Mouse (Mus musculus) cerebellum, adult 2 months (tissue): ENCODE measurements around the gene Cdh6. TPM values are rescaled to one million over a fixed set of nuclear protein-coding genes. Genes with fewer than 3 reads are reported as not detected.
A peak's percentile ranks its signal among the peaks of the same experiment; 100 is the strongest.

Experiments used
- DNase-seq, 2 experiments: peaks; one replicate each; pipeline ENCODE4 v3.0.0; 2021
- H3K27ac ChIP-seq: fragments of 200-500 bp; 2 replicates; pipeline ENCODE4 v1.5.1; 2012; ENCODE audit warnings: low read length, control low read depth, inconsistent platforms; ENCODE audit not compliant: insufficient read depth
- H3K27me3 ChIP-seq: fragments of 200-500 bp; 2 replicates; pipeline ENCODE4 v1.6.1; 2012; ENCODE audit warnings: inconsistent platforms, mild to moderate bottlenecking, low read length, moderate library complexity; ENCODE audit not compliant: control insufficient read depth, insufficient read depth
- H3K4me1 ChIP-seq: fragments of 200-500 bp; 2 replicates; pipeline ENCODE4 v1.6.1; 2011; ENCODE audit warnings: low read length; ENCODE audit not compliant: control insufficient read depth, insufficient read depth
- H3K4me3 ChIP-seq: fragments of 200-500 bp; replicated peaks from 2 replicates; pipeline ENCODE3; 2011; ENCODE audit warnings: mild to moderate bottlenecking, low read depth, low read length, control low read depth; ENCODE audit not compliant: insufficient read depth
- CTCF ChIP-seq: fragments of 200-500 bp; IDR thresholded peaks from 2 replicates; pipeline ENCODE4 v1.5.1; 2011; ENCODE audit warnings: low read depth, mild to moderate bottlenecking, control low read depth, low read length, moderate library complexity, borderline replicate concordance; ENCODE audit not compliant: insufficient read depth
- POLR2A ChIP-seq: fragments of 200-500 bp; IDR thresholded peaks from 2 replicates; pipeline ENCODE4 v1.6.1; 2011; ENCODE audit warnings: low read length, control low read depth, borderline replicate concordance; ENCODE audit not compliant: insufficient read depth
- WGBS: fragments of 180-500 bp; shearing (Covaris S2); methylation state at CpG from one replicate; pipeline ENCODE4 v1.1.7; 2018; 5-methylcytosine and 5-hydroxymethylcytosine counted together
- polyA plus RNA-seq: library from polyadenylated mRNA; depleted of rRNA; stranded (reverse); fragments of >200 nt; gene quantifications from 2 replicates; pipeline ENCODE4 v1.2.3, GENCODE M21; 2012; rRNA removed

Cdh6 gene
- polyA plus RNA-seq = 2.0 and 2.8 TPM in 2 replicates

GRCm38 (mm10) chr15:13173071-13173778 is at the start of gene Cdh6:
Gene Cdh6 (minus strand): TSS chr15:13173675.
- WGBS = under 1% methylated on average over 42 of the region's 42 CpGs

GRCm38 (mm10) chr15:13219727-13220454 is 46.4 kb upstream of the Cdh6 start:
- WGBS = 47% methylated on average over 9 of the region's 9 CpGs
- Histone ChIP-seq H3K27ac (no peak overlapping the region), H3K27me3 (no peaks in the 10 kb centered on the region), H3K4me1 (no peaks in the 10 kb centered on the region), H3K4me3 (no peak overlapping the region)
- no peak for DNase-seq
- no peak for TF ChIP-seq CTCF
- no peak for TF ChIP-seq POLR2A

More at GRCm38 (mm10) chr15:13173071-13173778, at the start of gene Cdh6:
- H3K4me1 ChIP-seq = peaks cover 3% of the 10 kb centered on the region; the same call in 1 of the 2 replicates
- TF ChIP-seq CTCF = 0 out of 2 replicates have a peak, but pooled peaks have one; percentile 16
- no peak for TF ChIP-seq POLR2A
- peak; percentile 48 to 58 for DNase-seq
- no peak within 1 kb of the TSS for H3K27ac ChIP-seq
- H3K4me3 ChIP-seq = peak within 1 kb of the TSS; percentile 60
- H3K27me3 ChIP-seq = no peaks in the 10 kb centered on the region; the same call in 1 of the 2 replicates

- 58% methylated on average over 3 of the region's 3 CpGs for WGBS
- H3K27me3 ChIP-seq = no peaks in the 10 kb centered on the region
- no peaks in the 10 kb centered on the region for H3K4me1 ChIP-seq
- no peak for DNase-seq
- TF ChIP-seq CTCF = no peak
- TF ChIP-seq POLR2A = no peak
- no peak overlapping the region for H3K27ac ChIP-seq
- H3K4me3 ChIP-seq = no peak overlapping the region
These were observed 44.3 kb upstream of the Cdh6 start for GRCm38 (mm10) chr15:13217800-13218199.

- no peak for TF ChIP-seq CTCF
- no peak for TF ChIP-seq POLR2A
- Histone ChIP-seq H3K4me3 (no peak overlapping the region), H3K27ac (no peak overlapping the region), H3K4me1 (no peaks in the 10 kb centered on the region), H3K27me3 (no peaks in the 10 kb centered on the region)
- DNase-seq = no peak
- 28% methylated on average over 1 of the region's 1 CpGs for WGBS
These were observed 43.7 kb upstream of the Cdh6 start for GRCm38 (mm10) chr15:13217161-13217560.

- Histone ChIP-seq H3K27me3 (no peaks in the 10 kb centered on the region), H3K4me1 (no peaks in the 10 kb centered on the region), H3K4me3 (no peak overlapping the region), H3K27ac (no peak overlapping the region)
- TF ChIP-seq CTCF (no peak), POLR2A (no peak)
- no peak for DNase-seq
- WGBS = 88% methylated on average over 1 of the region's 1 CpGs
These were observed 39.5 kb upstream of the Cdh6 start for GRCm38 (mm10) chr15:13212956-13213355.

- Histone ChIP-seq H3K4me3 (no peak overlapping the region), H3K27me3 (no peaks in the 10 kb centered on the region), H3K27ac (no peak overlapping the region), H3K4me1 (no peaks in the 10 kb centered on the region)
- 32% methylated on average over 4 of the region's 4 CpGs for WGBS
- no peak for DNase-seq
- TF ChIP-seq CTCF (no peak), POLR2A (no peak)
These were observed 38.7 kb upstream of the Cdh6 start for GRCm38 (mm10) chr15:13212027-13212685.

GRCm38 (mm10) chr15:13210186-13210585 is 36.7 kb upstream of the Cdh6 start:
- H3K4me3 ChIP-seq = no peak overlapping the region
- no peaks in the 10 kb centered on the region for H3K27me3 ChIP-seq
- no peak overlapping the region for H3K27ac ChIP-seq
- TF ChIP-seq POLR2A = no peak
- no peak for TF ChIP-seq CTCF
- WGBS = 83% methylated on average over 6 of the region's 6 CpGs
- no peak for DNase-seq
- H3K4me1 ChIP-seq = no peaks in the 10 kb centered on the region

GRCm38 (mm10) chr15:13208716-13209115 is 35.2 kb upstream of the Cdh6 start:
- no peaks in the 10 kb centered on the region for H3K27me3 ChIP-seq
- H3K27ac ChIP-seq = no peak overlapping the region
- TF ChIP-seq POLR2A (no peak), CTCF (no peak)
- H3K4me3 ChIP-seq = no peak overlapping the region
- WGBS = 81% methylated on average over 7 of the region's 7 CpGs
- no peaks in the 10 kb centered on the region for H3K4me1 ChIP-seq
- DNase-seq = no peak
